ENCODE assay signal across 8 mouse cellular contexts in the genomic region with DNA sequence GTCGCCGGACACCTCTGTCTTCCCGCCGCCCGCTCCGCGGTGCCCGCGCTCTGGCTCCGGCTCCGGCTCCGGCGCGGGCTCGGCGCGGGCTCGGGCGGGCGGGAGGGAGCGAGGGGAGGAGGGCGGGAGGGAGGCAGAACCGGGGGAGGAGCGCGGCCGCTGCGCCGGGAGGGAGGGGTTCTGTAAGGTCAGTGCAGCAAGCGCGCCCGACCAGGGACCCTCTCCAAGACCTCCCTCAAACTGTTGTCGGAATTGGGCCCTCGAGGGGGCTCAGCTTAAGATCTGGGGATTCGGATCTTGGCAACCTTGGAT. TPM values are rescaled to one million over a fixed set of nuclear protein-coding genes. Genes with fewer than 3 reads are reported as not detected.
DNase-seq lines count a peak whose midpoint lies in the region; ATAC-seq and TF ChIP-seq lines count a peak whose summit lies in the region.

A gene (minus strand): TSS at position 64 of the 312 bp plus-strand sequence.

- 2% methylated on average over 28 of the region's 34 CpGs for WGBS in spleen, adult 2 months
- WGBS in limb, embryonic 11.5 days: 0% methylated on average over 23 of the region's 34 CpGs
- WGBS in stomach, embryonic 15.5 days: under 1% methylated on average over 22 of the region's 34 CpGs

- no peak for TF ChIP-seq CTCF in spleen, adult 2 months (IDR thresholded peaks at IDR 0.05; ENCODE audit: extremely low read depth, insufficient read depth, insufficient read length, insufficient replicate concordance)

- ATAC-seq in limb, embryonic 11.5 days (ENCODE audit: insufficient number of reproducible peaks, low FRiP score, low TSS enrichment, low read depth): no peak
- ATAC-seq in stomach, embryonic 15.5 days (ENCODE audit: insufficient read depth, low FRiP score, low read depth): 0 out of 2 replicates have a peak, but pooled peaks have one; percentile 21

- peak within 1 kb of the TSS; percentile 56 for H3K4me3 ChIP-seq in spleen, adult 2 months (ENCODE audit: extremely low read depth, insufficient read depth, insufficient read length)
- H3K4me3 ChIP-seq in limb, embryonic 11.5 days (ENCODE audit: low read depth, low read length): peak within 1 kb of the TSS; percentile 34
- H3K4me3 ChIP-seq in stomach, embryonic 15.5 days (replicated peaks): peak within 1 kb of the TSS; percentile 47

- H3K27me3 ChIP-seq in spleen, adult 2 months (ENCODE audit: control insufficient read depth, insufficient read depth, low read length): peaks cover 19% of the 10 kb centered on the region
- H3K27me3 ChIP-seq in limb, embryonic 11.5 days (ENCODE audit: control insufficient read depth, insufficient read depth, low read length): peaks cover 81% of the 10 kb centered on the region
- peaks cover 75% of the 10 kb centered on the region for H3K27me3 ChIP-seq in stomach, embryonic 15.5 days (replicated peaks)

- peak within 1 kb of the TSS; percentile 76 for H3K4me2 ChIP-seq in limb, embryonic 11.5 days (ENCODE audit: low read depth, severe bottlenecking)
- H3K4me2 ChIP-seq in stomach, embryonic 15.5 days: peak within 1 kb of the TSS; percentile 89

- H3K36me3 ChIP-seq in spleen, adult 2 months (ENCODE audit: control insufficient read depth, insufficient read depth, low read length): no peaks in the 10 kb centered on the region; the same call in 1 of the 2 replicates
- H3K36me3 ChIP-seq in limb, embryonic 11.5 days (ENCODE audit: control insufficient read depth, insufficient read depth, low read length): no peaks in the 10 kb centered on the region
- H3K36me3 ChIP-seq in stomach, embryonic 15.5 days: no peaks in the 10 kb centered on the region

- peak; percentile 76 for DNase-seq in cerebellum, adult 11-12 months
- DNase-seq in cerebellum, adult 9-10 months: no peak
- no peak for DNase-seq in spleen, adult 2 months (ENCODE audit: low read depth in 1 of 2, low spot score in 2 of 2)
- no peak for DNase-seq in spleen, postnatal 4 days (ENCODE audit: low spot score in 2 of 2)
- DNase-seq in limb, embryonic 11.5 days (ENCODE audit: low spot score): peak; percentile 50
- no peak for DNase-seq in thymus, postnatal 36 days
- DNase-seq in frontal cortex, postnatal 25 days (ENCODE audit: low spot score in 2 of 2): no peak

- H3K4me1 ChIP-seq in spleen, adult 2 months (ENCODE audit: control insufficient read depth, insufficient read depth, insufficient read length): peaks cover 20% of the 10 kb centered on the region
- 0 out of 2 replicates have a peak, but pooled peaks cover 7% of the 10 kb centered on the region for H3K4me1 ChIP-seq in limb, embryonic 11.5 days (ENCODE audit: control insufficient read depth, insufficient read depth, low read length)
- H3K4me1 ChIP-seq in stomach, embryonic 15.5 days: peaks cover 16% of the 10 kb centered on the region

- no peaks in the 10 kb centered on the region for H3K9me3 ChIP-seq in limb, embryonic 11.5 days (ENCODE audit: control insufficient read depth, low read length)
- no peaks in the 10 kb centered on the region for H3K9me3 ChIP-seq in stomach, embryonic 15.5 days

- peak within 1 kb of the TSS; percentile 13; the same call in 1 of the 2 replicates for H3K9ac ChIP-seq in limb, embryonic 11.5 days (ENCODE audit: low read length)
- no peak within 1 kb of the TSS for H3K9ac ChIP-seq in stomach, embryonic 15.5 days

- H3K27ac ChIP-seq in spleen, adult 2 months (ENCODE audit: insufficient read depth, low read length): no peak within 1 kb of the TSS
- H3K27ac ChIP-seq in limb, embryonic 11.5 days (replicated peaks; ENCODE audit: low read depth, low read length): no peak within 1 kb of the TSS
- H3K27ac ChIP-seq in stomach, embryonic 15.5 days: no peak within 1 kb of the TSS

- no peak for TF ChIP-seq POLR2A in spleen, adult 2 months (IDR thresholded peaks at IDR 0.05; ENCODE audit: low read depth, low read length)

RNA-seq across cellular contexts. Expression of the gene that starts here (rescaled TPM):
- polyA plus RNA-seq in spleen, adult 2 months (2012; rRNA removed): 5.4 and 14.7 TPM in 2 replicates
- 0.31 TPM in 1 of 2 replicates, not detected in the other for polyA plus RNA-seq in limb, embryonic 11.5 days (2014; fragmentation: Nextera tagmentation; extraction: Ambion mirVana)
- 0.19 TPM in 2 replicates for polyA plus RNA-seq in stomach, embryonic 15.5 days (2015; fragmentation: Nextera tagmentation; extraction: Ambion mirVana)

Comparison
In these comparisons a context has a peak if more than half of its experiments do, and no peak if none do; other contexts are left out.
1. Peak in DNase-seq, H3K4me3 ChIP-seq, H3K9ac ChIP-seq and H3K4me2 ChIP-seq in limb, embryonic 11.5 days; RNA of the gene not detected or under 1 TPM.
2. Peak in ATAC-seq, H3K4me3 ChIP-seq and H3K4me2 ChIP-seq in stomach, embryonic 15.5 days; RNA of the gene not detected or under 1 TPM.